Mouse (Mus musculus) liver, embryonic 14.5 days (tissue): ENCODE measurements at regions not wholly inside any gene's neighbourhood (a gene's known extent, or its start where the extent isn't known, plus 50 kb on each side); places are given as distances from the start of the nearest gene placed in this dataset.

Source experiments
- ATAC-seq: fragments of 200-750 bp; cut with Nextera tagmentation; 2 replicates; pipeline ENCODE4 v1.8.0; 2017; ENCODE audit warnings: moderate number of reproducible peaks, mild to moderate bottlenecking, moderate library complexity; ENCODE audit not compliant: insufficient read depth
- DNase-seq, 3 experiments: peaks; one replicate each; pipeline ENCODE4 v3.0.0-alpha.2; 2012 to 2013; ENCODE audit warnings: low read depth in 3 of 3, low spot score in 3 of 3
- H3K27ac ChIP-seq: fragments of 300-500 bp; sonication (generic); 2 replicates; pipeline ENCODE4 v1.5.1; 2014; ENCODE audit warnings: moderate library complexity, mild to moderate bottlenecking, control low read depth, inconsistent platforms
- H3K27me3 ChIP-seq: fragments of 300-500 bp; sonication (generic); 2 replicates; pipeline ENCODE4 v1.6.1; 2014; ENCODE audit warnings: mild to moderate bottlenecking, low read length, moderate library complexity; ENCODE audit not compliant: control insufficient read depth, insufficient read depth
- H3K36me3 ChIP-seq: fragments of 300-500 bp; sonication (generic); replicated peaks from 2 replicates; pipeline ENCODE4 v1.6.1; 2014; ENCODE audit warnings: low read depth; ENCODE audit not compliant: control insufficient read depth, insufficient read depth
- H3K4me1 ChIP-seq, 2 experiments: fragments of 200-500 bp in 1 of 2; fragments of 300-500 bp in 1 of 2; sonication (generic) in 1 of 2; replicated peaks; 2 replicates each; pipeline ENCODE4 v1.6.1; 2012 to 2014; ENCODE audit warnings: antibody characterized with exemption in 1 of 2, inconsistent platforms in 1 of 2, low read length in 1 of 2; ENCODE audit not compliant: control insufficient read depth in 2 of 2, insufficient read depth in 2 of 2
- H3K4me2 ChIP-seq: fragments of 300-500 bp; sonication (generic); 2 replicates; pipeline ENCODE4 v1.6.1; 2014; ENCODE audit warnings: low read depth, mild to moderate bottlenecking, control low read depth, moderate library complexity
- H3K4me3 ChIP-seq, 2 experiments: fragments of 200-500 bp in 1 of 2; fragments of 300-500 bp in 1 of 2; sonication (generic) in 1 of 2; 2 replicates each; pipeline ENCODE4 v1.5.1; 2012 to 2014; ENCODE audit warnings: low read depth in 2 of 2, low read length in 2 of 2, mild to moderate bottlenecking in 2 of 2, control low read depth in 1 of 2, inconsistent platforms in 1 of 2, moderate library complexity in 1 of 2; ENCODE audit not compliant: insufficient read depth in 1 of 2
- H3K9ac ChIP-seq: fragments of 300-500 bp; sonication (generic); replicated peaks from 2 replicates; pipeline ENCODE4 v1.6.1; 2014; ENCODE audit warnings: mild to moderate bottlenecking, control low read depth, moderate library complexity
- H3K9me3 ChIP-seq: fragments of 300-500 bp; sonication (generic); 2 replicates; pipeline ENCODE4 v1.6.1; 2016; ENCODE audit warnings: low read length, mixed read lengths; ENCODE audit not compliant: control insufficient read depth
- CTCF ChIP-seq: IDR thresholded peaks from 2 replicates; pipeline ENCODE4 v1.5.1; 2016; ENCODE audit warnings: antibody characterized with exemption, low read depth, control low read depth
- EP300 ChIP-seq: IDR thresholded peaks from 2 replicates; pipeline ENCODE4 v1.6.1; 2016; ENCODE audit warnings: antibody characterized with exemption, low read depth
- WGBS: fragments of 180-500 bp; shearing (Covaris S2); extraction: QIAGEN DNeasy Blood & Tissue Kit; methylation state at CpG from one replicate; pipeline ENCODE4 v1.1.7; 2014; ENCODE audit not compliant: insufficient replicate concordance; 5-methylcytosine and 5-hydroxymethylcytosine counted together

DNA sequence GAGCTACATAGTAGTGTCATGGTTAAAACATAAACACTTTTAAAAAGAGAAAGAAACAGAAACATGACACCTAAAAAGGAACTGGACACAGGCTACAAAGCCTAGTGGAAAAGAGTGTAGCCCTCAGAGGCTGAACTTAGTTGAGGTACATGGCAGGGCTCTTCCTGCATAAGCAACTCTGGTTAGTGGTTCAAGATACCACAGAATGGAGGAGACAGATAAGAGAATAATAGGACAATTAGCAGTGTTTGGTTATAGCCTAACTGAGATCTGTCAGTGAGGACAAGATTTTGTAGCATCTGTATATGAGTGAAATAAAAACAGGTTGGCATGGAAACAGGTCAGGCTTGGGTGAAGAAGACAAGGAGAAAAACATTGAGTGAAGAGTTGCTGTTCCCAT lies 60.5 kb upstream of the Msn start:
- H3K9ac ChIP-seq = no peak overlapping the region
- TF ChIP-seq CTCF = no peak
- TF ChIP-seq EP300 = no peak
- H3K9me3 ChIP-seq = no peaks in the 10 kb centered on the region
- H3K36me3 ChIP-seq = no peaks in the 10 kb centered on the region
- ATAC-seq (no peak), DNase-seq (no peak)
- no peaks in the 10 kb centered on the region for H3K4me1 ChIP-seq
- H3K27ac ChIP-seq = no peak overlapping the region
- H3K4me3 ChIP-seq = no peak overlapping the region
- H3K4me2 ChIP-seq = no peak overlapping the region
- no peaks in the 10 kb centered on the region for H3K27me3 ChIP-seq

GRCm38 (mm10) chrX:96042193-96042592 lies 53.6 kb upstream of the Msn start:
- Histone ChIP-seq H3K27me3 (no peaks in the 10 kb centered on the region; the same call in 1 of the 2 replicates), H3K9ac (no peak overlapping the region), H3K27ac (no peak overlapping the region), H3K9me3 (no peaks in the 10 kb centered on the region), H3K4me1 (no peaks in the 10 kb centered on the region), H3K4me2 (no peak overlapping the region), H3K4me3 (no peak overlapping the region), H3K36me3 (no peaks in the 10 kb centered on the region)
- 27% methylated on average over 3 of the region's 3 CpGs for WGBS
- TF ChIP-seq EP300 (no peak), CTCF (no peak)
- DNase-seq = no peak
- no peak for ATAC-seq
